Mouse (Mus musculus) lung, postnatal 0 days (tissue): Measurements from ENCODE around the gene Iqcg.
"Not testable (repeated sequence)": the region's sequence is repeated elsewhere in the genome, so short reads cannot be mapped to it uniquely, and the experiment has no call there.

Experiments
- CTCF ChIP-seq: IDR thresholded peaks from 2 replicates; pipeline ENCODE4 v1.5.1; 2016; ENCODE audit warnings: antibody characterized with exemption, mild to moderate bottlenecking
- EP300 ChIP-seq: IDR thresholded peaks from 2 replicates; pipeline ENCODE4 v1.6.1; 2016; ENCODE audit warnings: antibody characterized with exemption, mild to moderate bottlenecking, control low read depth

DNA sequence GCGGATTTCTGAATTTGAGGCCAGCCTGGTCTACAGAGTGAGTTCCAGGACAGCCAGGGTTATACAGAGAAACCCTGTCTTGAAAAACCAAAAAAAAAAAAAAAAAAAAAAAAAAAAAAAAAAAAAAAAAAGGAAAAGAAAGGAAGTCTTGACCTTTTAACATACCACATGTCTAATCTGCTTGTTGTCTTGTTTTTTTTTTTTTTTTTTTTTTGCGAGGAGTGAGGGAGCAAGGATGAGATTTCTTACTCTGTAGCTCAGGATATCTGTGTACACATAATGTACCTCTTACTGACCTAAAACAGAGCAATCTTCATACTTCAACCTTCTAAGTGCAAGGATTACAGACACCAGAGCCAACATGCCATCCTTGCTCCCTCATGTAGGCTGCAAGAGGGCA lies 1.1 kb downstream of the Iqcg start:
- not testable (repeated sequence) for TF ChIP-seq CTCF, EP300
